Mouse (Mus musculus): ENCODE measurements around the gene Smad6. TPM values are rescaled to one million over a fixed set of nuclear protein-coding genes. Genes with fewer than 3 reads are reported as not detected.
A peak's percentile ranks its signal among the peaks of the same experiment; 100 is the strongest.

Gene Smad6
- polyA plus RNA-seq, 1 experiment from 2014 or later: 0.99 TPM

DNA sequence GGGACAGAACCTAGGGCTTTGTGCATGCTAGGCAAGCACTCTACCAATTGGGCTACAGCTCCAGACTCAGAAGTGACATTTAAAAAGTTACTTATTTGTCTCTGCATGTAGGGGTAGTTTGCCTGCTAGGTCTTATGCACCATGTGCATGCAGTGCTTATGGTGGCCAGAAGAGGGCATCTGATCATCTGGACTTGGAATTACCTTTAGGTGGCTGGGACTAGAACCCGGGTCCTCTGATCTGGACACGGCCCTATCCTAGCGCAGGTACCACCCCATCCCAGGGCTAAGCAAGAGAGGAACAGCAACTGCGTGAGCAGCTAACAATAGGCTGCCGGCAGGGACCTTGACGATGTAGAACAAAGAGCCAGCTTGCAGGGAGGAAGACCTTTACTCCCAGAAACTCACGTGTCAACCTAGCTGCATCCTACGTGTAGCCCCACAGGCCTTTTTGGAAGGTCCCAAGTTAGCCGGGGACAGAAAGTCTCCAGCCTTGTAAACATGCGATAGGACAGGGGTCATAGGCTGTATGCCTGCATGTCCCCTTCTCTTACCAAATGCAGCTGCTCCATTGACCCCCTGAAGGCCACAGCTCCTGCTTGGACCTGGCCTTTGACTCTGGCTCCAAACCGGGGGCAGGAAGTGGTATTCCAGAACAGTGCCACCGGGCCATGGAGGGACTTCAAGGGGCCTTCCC, 38.8 kb downstream of the Smad6 start:
- whole genome bisulfite sequencing: 81% methylated on average over 12 of the region's 12 CpGs
- ATAC-seq: no peak

GRCm38 (mm10) chr9:63981912-63982311, 39.9 kb downstream of the Smad6 start:
- Histone ChIP-seq H3K27ac (ENCODE audit: low read length) (no peak overlapping the region), H3K4me3 (ENCODE audit: low read depth, low read length) (no peak overlapping the region), H3K9me3 (replicated peaks; ENCODE audit: control insufficient read depth, low read length, poor library complexity, severe bottlenecking) (no peaks in the 10 kb centered on the region), H3K27me3 (ENCODE audit: control insufficient read depth, insufficient read depth, low read depth, low read length) (no peaks in the 10 kb centered on the region), H3K4me2 (ENCODE audit: low read length) (no peak overlapping the region), H3K9ac (ENCODE audit: low read depth, low read length) (no peak overlapping the region), H3K4me1 (ENCODE audit: control insufficient read depth, insufficient read depth, low read length) (peaks cover 11% of the 10 kb centered on the region), H3K36me3 (ENCODE audit: control insufficient read depth, insufficient read depth, low read length) (no peaks in the 10 kb centered on the region)
- ATAC-seq: no peak
- 75% methylated on average over 4 of the region's 4 CpGs for WGBS

More for the DNA sequence above, 38.8 kb downstream of the Smad6 start:
- Histone ChIP-seq H3K9me3 (replicated peaks; ENCODE audit: control insufficient read depth, low read length, poor library complexity, severe bottlenecking) (no peaks in the 10 kb centered on the region), H3K4me1 (ENCODE audit: control insufficient read depth, insufficient read depth, low read length) (peaks cover 11% of the 10 kb centered on the region), H3K36me3 (ENCODE audit: control insufficient read depth, insufficient read depth, low read length) (no peaks in the 10 kb centered on the region), H3K27ac (ENCODE audit: low read length) (no peak overlapping the region), H3K27me3 (ENCODE audit: control insufficient read depth, insufficient read depth, low read depth, low read length) (no peaks in the 10 kb centered on the region), H3K4me2 (ENCODE audit: low read length) (no peak overlapping the region), H3K9ac (ENCODE audit: low read depth, low read length) (no peak overlapping the region), H3K4me3 (ENCODE audit: low read depth, low read length) (no peak overlapping the region)

- no peaks in the 10 kb centered on the region for H3K27me3 ChIP-seq (ENCODE audit: control insufficient read depth, insufficient read depth, low read depth, low read length)
- no peak overlapping the region for H3K27ac ChIP-seq (ENCODE audit: low read length)
- ATAC-seq: no peak
- H3K9ac ChIP-seq (ENCODE audit: low read depth, low read length): no peak overlapping the region
- no peak overlapping the region for H3K4me2 ChIP-seq (ENCODE audit: low read length)
- H3K4me3 ChIP-seq (ENCODE audit: low read depth, low read length): no peak overlapping the region
- H3K36me3 ChIP-seq (ENCODE audit: control insufficient read depth, insufficient read depth, low read length): no peaks in the 10 kb centered on the region
- peaks cover 11% of the 10 kb centered on the region for H3K4me1 ChIP-seq (ENCODE audit: control insufficient read depth, insufficient read depth, low read length)
- WGBS: 81% methylated on average over 4 of the region's 4 CpGs
- H3K9me3 ChIP-seq (replicated peaks; ENCODE audit: control insufficient read depth, low read length, poor library complexity, severe bottlenecking): no peaks in the 10 kb centered on the region
These were observed 40.5 kb downstream of the Smad6 start for GRCm38 (mm10) chr9:63981371-63981770.

GRCm38 (mm10) chr9:63980179-63981086, 41.4 kb downstream of the Smad6 start:
- H3K27me3 ChIP-seq (ENCODE audit: control insufficient read depth, insufficient read depth, low read depth, low read length): no peaks in the 10 kb centered on the region
- H3K4me2 ChIP-seq (ENCODE audit: low read length): peak overlapping the region; percentile 37
- H3K27ac ChIP-seq (ENCODE audit: low read length): peak overlapping the region; percentile 15; the same call in 1 of the 2 replicates
- H3K36me3 ChIP-seq (ENCODE audit: control insufficient read depth, insufficient read depth, low read length): no peaks in the 10 kb centered on the region
- H3K9me3 ChIP-seq (replicated peaks; ENCODE audit: control insufficient read depth, low read length, poor library complexity, severe bottlenecking): no peaks in the 10 kb centered on the region
- H3K4me3 ChIP-seq (ENCODE audit: low read depth, low read length): no peak overlapping the region
- H3K9ac ChIP-seq (ENCODE audit: low read depth, low read length): no peak overlapping the region
- WGBS: 7% methylated on average over 18 of the region's 18 CpGs
- H3K4me1 ChIP-seq (ENCODE audit: control insufficient read depth, insufficient read depth, low read length): peaks cover 11% of the 10 kb centered on the region
- ATAC-seq: no peak

DNA sequence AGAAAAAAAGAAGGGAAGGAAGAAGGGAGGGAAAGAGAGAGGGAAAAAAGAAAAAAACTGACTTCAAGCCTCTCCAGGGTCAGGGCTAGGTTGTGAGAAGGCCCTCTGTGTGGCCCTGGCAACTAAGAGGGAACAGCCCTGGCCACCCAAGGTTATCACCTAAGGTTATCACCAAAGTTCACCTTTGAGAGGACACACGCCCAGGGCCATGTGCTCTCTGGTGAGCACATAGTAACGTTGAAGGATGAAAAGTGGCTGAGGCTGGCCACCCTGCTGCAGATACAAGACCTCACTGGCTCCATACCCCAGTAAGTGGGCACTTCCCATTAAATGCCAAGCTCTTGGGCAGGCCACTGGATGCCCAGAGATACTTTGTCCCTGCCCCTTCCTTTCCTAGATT, 42.6 kb downstream of the Smad6 start:
- Histone ChIP-seq H3K9ac (ENCODE audit: low read depth, low read length) (no peak overlapping the region), H3K4me3 (ENCODE audit: low read depth, low read length) (no peak overlapping the region), H3K9me3 (replicated peaks; ENCODE audit: control insufficient read depth, low read length, poor library complexity, severe bottlenecking) (no peaks in the 10 kb centered on the region), H3K4me2 (ENCODE audit: low read length) (no peak overlapping the region), H3K4me1 (ENCODE audit: control insufficient read depth, insufficient read depth, low read length) (peaks cover 13% of the 10 kb centered on the region), H3K27ac (ENCODE audit: low read length) (no peak overlapping the region), H3K36me3 (ENCODE audit: control insufficient read depth, insufficient read depth, low read length) (no peaks in the 10 kb centered on the region), H3K27me3 (ENCODE audit: control insufficient read depth, insufficient read depth, low read depth, low read length) (no peaks in the 10 kb centered on the region)
- WGBS: 85% methylated on average over 2 of the region's 2 CpGs
- ATAC-seq: no peak

- Histone ChIP-seq H3K27ac (ENCODE audit: low read length) (no peak overlapping the region), H3K4me2 (ENCODE audit: low read length) (no peak overlapping the region), H3K9ac (ENCODE audit: low read depth, low read length) (no peak overlapping the region), H3K4me3 (ENCODE audit: low read depth, low read length) (no peak overlapping the region), H3K36me3 (ENCODE audit: control insufficient read depth, insufficient read depth, low read length) (no peaks in the 10 kb centered on the region), H3K9me3 (replicated peaks; ENCODE audit: control insufficient read depth, low read length, poor library complexity, severe bottlenecking) (no peaks in the 10 kb centered on the region), H3K4me1 (ENCODE audit: control insufficient read depth, insufficient read depth, low read length) (peaks cover 14% of the 10 kb centered on the region), H3K27me3 (ENCODE audit: control insufficient read depth, insufficient read depth, low read depth, low read length) (no peaks in the 10 kb centered on the region)
- 80% methylated on average over 7 of the region's 7 CpGs for WGBS
- no peak for ATAC-seq
These were observed 43.2 kb downstream of the Smad6 start for GRCm38 (mm10) chr9:63978682-63979081.

GRCm38 (mm10) chr9:63975996-63976395, 45.9 kb downstream of the Smad6 start:
- no peak overlapping the region for H3K27ac ChIP-seq (ENCODE audit: low read length)
- H3K4me1 ChIP-seq (ENCODE audit: control insufficient read depth, insufficient read depth, low read length): peaks cover 14% of the 10 kb centered on the region
- no peak for ATAC-seq
- peak overlapping the region; percentile 18; the same call in 1 of the 2 replicates for H3K4me2 ChIP-seq (ENCODE audit: low read length)
- H3K27me3 ChIP-seq (ENCODE audit: control insufficient read depth, insufficient read depth, low read depth, low read length): no peaks in the 10 kb centered on the region
- H3K9ac ChIP-seq (ENCODE audit: low read depth, low read length): no peak overlapping the region
- 24% methylated on average over 11 of the region's 11 CpGs for WGBS
- no peaks in the 10 kb centered on the region for H3K36me3 ChIP-seq (ENCODE audit: control insufficient read depth, insufficient read depth, low read length)
- H3K4me3 ChIP-seq (ENCODE audit: low read depth, low read length): no peak overlapping the region
- no peaks in the 10 kb centered on the region for H3K9me3 ChIP-seq (replicated peaks; ENCODE audit: control insufficient read depth, low read length, poor library complexity, severe bottlenecking)

DNA sequence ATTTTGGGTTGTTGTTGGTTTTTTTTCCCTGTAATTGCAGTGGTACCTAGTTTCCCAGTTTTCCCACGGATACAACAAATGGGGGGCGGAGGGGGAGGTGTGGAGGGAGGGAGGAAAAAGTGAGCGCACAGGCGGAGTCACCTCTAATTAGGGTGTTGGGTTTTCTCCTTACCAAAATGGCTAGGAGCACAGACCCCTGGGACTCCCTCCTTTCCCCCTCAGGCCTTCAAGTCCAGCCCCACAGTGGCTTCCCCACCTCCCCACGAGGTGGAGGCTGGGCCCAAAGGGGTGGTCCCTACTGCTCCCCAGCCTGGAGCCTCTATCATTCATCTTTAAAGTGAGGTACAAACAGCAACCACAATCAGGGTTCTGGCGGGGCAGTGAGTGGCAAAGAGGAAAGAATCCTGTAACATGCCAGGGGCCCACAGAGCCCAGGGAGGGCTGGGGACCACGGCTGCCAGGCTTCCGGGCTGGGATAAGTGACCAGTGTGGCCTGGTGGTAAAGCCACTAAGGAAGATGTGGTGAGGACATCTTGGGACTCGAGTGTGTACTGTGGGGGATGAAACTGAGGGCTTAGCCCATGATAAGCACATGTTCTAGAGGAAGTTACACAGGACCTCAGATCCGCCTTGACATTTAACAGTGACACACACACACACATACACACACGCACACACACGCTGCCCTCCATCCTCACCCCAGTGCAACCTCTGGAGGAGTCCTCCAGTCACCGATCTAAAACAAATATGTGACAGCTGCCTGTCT, 47.4 kb downstream of the Smad6 start:
- Histone ChIP-seq H3K4me1 (ENCODE audit: control insufficient read depth, insufficient read depth, low read length) (0 out of 2 replicates have a peak, but pooled peaks cover 3% of the 10 kb centered on the region), H3K9ac (ENCODE audit: low read depth, low read length) (no peak overlapping the region), H3K27ac (ENCODE audit: low read length) (no peak overlapping the region), H3K27me3 (ENCODE audit: control insufficient read depth, insufficient read depth, low read depth, low read length) (no peaks in the 10 kb centered on the region), H3K4me2 (ENCODE audit: low read length) (no peak overlapping the region), H3K9me3 (replicated peaks; ENCODE audit: control insufficient read depth, low read length, poor library complexity, severe bottlenecking) (no peaks in the 10 kb centered on the region), H3K36me3 (ENCODE audit: control insufficient read depth, insufficient read depth, low read length) (no peaks in the 10 kb centered on the region), H3K4me3 (ENCODE audit: low read depth, low read length) (no peak overlapping the region)
- ATAC-seq: no peak
- WGBS: 58% methylated on average over 13 of the region's 13 CpGs

All from midbrain, embryonic 16.5 days (tissue).